Mouse (Mus musculus): Measurements from ENCODE around the gene Ccdc18.

- no peak for TF ChIP-seq POLR2A (IDR thresholded peaks at IDR 0.05; ENCODE audit: borderline replicate concordance, control insufficient read depth, low read depth, low read length)
- TF ChIP-seq CTCF (IDR thresholded peaks at IDR 0.05; ENCODE audit: control insufficient read depth, insufficient read depth, low read length), result 0 out of 2 replicates have a peak, but pooled peaks have one; percentile 25
Measured at GRCm38 (mm10) chr5:108163695-108164094, 31.0 kb downstream of the Ccdc18 start.

Measured in bone marrow, adult 2 months (tissue).